Mouse (Mus musculus) megakaryocyte, embryonic 14.5 days (primary cell): Measurements from ENCODE around the gene Pkp2.

Experiments
- FLI1 ChIP-seq: IDR thresholded peaks from 2 replicates; pipeline ENCODE4 v1.6.1; 2012; ENCODE audit warnings: low read length, inconsistent platforms, mixed read lengths
- GATA1 ChIP-seq: IDR thresholded peaks from 3 replicates; pipeline ENCODE4 v1.6.1; 2012; ENCODE audit warnings: mixed read lengths, low read length, inconsistent platforms, borderline replicate concordance

GRCm38 (mm10) chr16:16302369-16303137 lies 89.4 kb downstream of the Pkp2 start, which contains the start of gene Yars2:
- no peak for TF ChIP-seq GATA1
- no peak for TF ChIP-seq FLI1
